Mouse (Mus musculus) lung, embryonic 14.5 days (tissue): ENCODE measurements around the gene Cfap58. TPM values are rescaled to one million over a fixed set of nuclear protein-coding genes. Genes with fewer than 3 reads are reported as not detected.

Source experiments
- ATAC-seq: fragments of 200-750 bp; cut with Nextera tagmentation; 2 replicates; pipeline ENCODE4 v1.8.0; 2017; ENCODE audit warnings: mild to moderate bottlenecking, moderate TSS enrichment, moderate library complexity; ENCODE audit not compliant: insufficient read depth
- DNase-seq: peaks from one replicate; pipeline ENCODE4 v3.0.0-alpha.2; 2015
- H3K27ac ChIP-seq: fragments of 300-500 bp; sonication (generic); 2 replicates; pipeline ENCODE4 v1.5.1; 2014; ENCODE audit warnings: low read depth, mild to moderate bottlenecking, moderate library complexity
- H3K27me3 ChIP-seq: fragments of 300-500 bp; sonication (generic); 2 replicates; pipeline ENCODE4 v1.6.1; 2014; ENCODE audit warnings: low read length, control low read depth; ENCODE audit not compliant: insufficient read depth
- H3K36me3 ChIP-seq: fragments of 300-500 bp; sonication (generic); 2 replicates; pipeline ENCODE4 v1.6.1; 2014; ENCODE audit warnings: control low read depth; ENCODE audit not compliant: insufficient read depth
- H3K4me1 ChIP-seq: fragments of 300-500 bp; sonication (generic); 2 replicates; pipeline ENCODE4 v1.6.1; 2014; ENCODE audit warnings: antibody characterized with exemption, control low read depth; ENCODE audit not compliant: insufficient read depth
- H3K4me2 ChIP-seq: fragments of 300-500 bp; sonication (generic); 2 replicates; pipeline ENCODE4 v1.6.1; 2014; ENCODE audit warnings: mild to moderate bottlenecking
- H3K4me3 ChIP-seq: fragments of 300-500 bp; sonication (generic); 2 replicates; pipeline ENCODE4 v1.5.1; 2014; ENCODE audit warnings: low read depth, low read length
- H3K9ac ChIP-seq: fragments of 300-500 bp; sonication (generic); 2 replicates; pipeline ENCODE4 v1.6.1; 2014
- H3K9me3 ChIP-seq: fragments of 300-500 bp; sonication (generic); 2 replicates; pipeline ENCODE4 v1.6.1; 2016; ENCODE audit warnings: low read depth, low read length, control low read depth
- CTCF ChIP-seq: IDR thresholded peaks from 2 replicates; pipeline ENCODE4 v1.5.1; 2016; ENCODE audit warnings: antibody characterized with exemption, low read depth
- WGBS: fragments of 180-500 bp; shearing (Covaris S2); extraction: QIAGEN DNeasy Blood & Tissue Kit; methylation state at CpG from one replicate; pipeline ENCODE4 v1.1.7; 2014; 5-methylcytosine and 5-hydroxymethylcytosine counted together
- polyA plus RNA-seq: library from polyadenylated mRNA; unstranded; fragments of >200 nt; fragmentation: Nextera tagmentation; extraction: Ambion mirVana; gene quantifications from 2 replicates; pipeline ENCODE4 v1.2.1, GENCODE M21; 2014

Gene Cfap58
- polyA plus RNA-seq, 1 experiment from 2014 or later: not detected

DNA sequence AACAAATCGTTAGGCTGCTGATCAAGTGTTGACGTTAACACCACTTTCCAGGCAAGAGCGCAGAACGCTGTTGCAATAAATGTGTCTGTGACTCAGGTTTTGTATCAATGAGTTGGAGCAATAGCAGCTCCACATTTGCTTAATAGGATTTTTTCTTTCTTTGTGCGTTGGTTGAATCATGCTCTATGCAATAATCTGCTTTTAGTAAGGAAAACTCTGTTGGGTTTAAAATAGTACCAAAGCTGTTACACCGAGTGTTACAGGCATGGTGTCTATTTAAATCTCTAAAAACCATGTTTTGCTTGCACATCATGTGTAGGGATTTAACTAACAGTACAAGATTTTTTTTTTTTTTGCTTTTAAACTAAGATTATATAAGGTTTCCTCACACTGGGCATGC, 1.9 kb downstream of the Cfap58 start:
- Histone ChIP-seq H3K4me1 (no peaks in the 10 kb centered on the region), H3K27me3 (0 out of 2 replicates have a peak, but pooled peaks cover 6% of the 10 kb centered on the region), H3K36me3 (no peaks in the 10 kb centered on the region), H3K9ac (no peak overlapping the region), H3K27ac (no peak overlapping the region), H3K4me3 (no peak overlapping the region), H3K9me3 (no peaks in the 10 kb centered on the region), H3K4me2 (no peak overlapping the region)
- 66% methylated on average over 6 of the region's 6 CpGs for WGBS
- no peak for DNase-seq
- ATAC-seq: no peak
- TF ChIP-seq CTCF: no peak

DNA sequence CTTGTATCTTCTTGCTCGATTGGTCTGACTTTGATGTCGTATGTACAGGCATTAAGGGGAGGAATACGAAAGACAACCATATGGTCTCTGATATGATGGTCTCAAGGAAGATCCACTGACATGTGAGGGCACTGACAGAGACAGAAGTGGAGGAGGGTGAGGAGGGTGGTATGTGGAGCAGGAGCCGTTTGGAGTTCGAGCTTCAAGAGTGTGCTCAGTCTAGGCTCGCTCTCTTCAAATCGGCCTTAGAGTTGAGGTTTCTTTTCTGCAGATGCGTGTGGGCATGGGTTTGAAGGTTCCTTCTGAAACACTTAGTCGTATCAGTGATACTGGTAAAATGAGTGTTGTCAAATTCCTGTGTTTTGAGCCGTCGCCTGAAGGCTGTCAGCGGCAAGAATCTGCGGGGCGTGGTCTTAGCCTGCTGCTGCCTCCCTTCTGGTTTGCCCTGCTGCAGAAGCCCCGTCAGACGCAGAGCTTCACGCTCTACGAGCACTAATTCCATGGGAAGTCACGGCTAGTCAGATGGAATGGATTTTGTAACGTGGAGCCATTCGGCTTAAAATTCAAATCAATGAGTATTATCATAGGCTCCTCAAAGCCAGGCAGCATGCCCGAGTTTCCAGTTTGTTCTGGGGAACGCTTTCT, 9.5 kb downstream of the Cfap58 start:
- Histone ChIP-seq H3K9me3 (no peaks in the 10 kb centered on the region), H3K9ac (no peak overlapping the region), H3K4me2 (peak overlapping the region; percentile 43), H3K4me1 (no peaks in the 10 kb centered on the region), H3K27ac (no peak overlapping the region), H3K4me3 (no peak overlapping the region), H3K27me3 (no peaks in the 10 kb centered on the region), H3K36me3 (no peaks in the 10 kb centered on the region)
- DNase-seq: peak; percentile 72
- TF ChIP-seq CTCF: no peak
- 38% methylated on average over 23 of the region's 23 CpGs for WGBS
- ATAC-seq: peak; percentile 38; the same call in 1 of the 2 replicates

DNA sequence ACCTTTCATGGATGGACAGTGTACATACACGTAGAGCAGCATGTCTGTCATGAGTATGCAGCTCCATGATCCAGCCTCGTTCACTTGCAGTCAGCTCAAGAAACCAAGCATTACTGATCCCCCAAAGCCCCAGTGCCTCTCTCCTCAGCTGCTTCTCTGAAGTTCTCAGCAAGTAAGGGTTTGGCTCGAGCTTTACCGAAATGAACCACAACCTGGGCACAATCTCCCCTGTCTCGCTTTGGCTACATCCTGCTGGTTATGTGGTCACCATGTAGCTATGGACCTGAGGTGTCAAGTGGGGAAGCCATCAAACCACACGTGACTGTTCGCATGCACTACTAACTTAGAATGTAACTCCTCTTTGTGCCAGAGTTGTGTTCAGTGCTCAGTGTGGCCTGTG, 13.5 kb downstream of the Cfap58 start:
- ATAC-seq: no peak
- Histone ChIP-seq H3K36me3 (no peaks in the 10 kb centered on the region), H3K4me1 (no peaks in the 10 kb centered on the region), H3K9ac (no peak overlapping the region), H3K27ac (no peak overlapping the region), H3K27me3 (no peaks in the 10 kb centered on the region), H3K9me3 (no peaks in the 10 kb centered on the region), H3K4me2 (no peak overlapping the region), H3K4me3 (no peak overlapping the region)
- DNase-seq: no peak
- TF ChIP-seq CTCF: no peak
- WGBS: 87% methylated on average over 7 of the region's 7 CpGs

DNA sequence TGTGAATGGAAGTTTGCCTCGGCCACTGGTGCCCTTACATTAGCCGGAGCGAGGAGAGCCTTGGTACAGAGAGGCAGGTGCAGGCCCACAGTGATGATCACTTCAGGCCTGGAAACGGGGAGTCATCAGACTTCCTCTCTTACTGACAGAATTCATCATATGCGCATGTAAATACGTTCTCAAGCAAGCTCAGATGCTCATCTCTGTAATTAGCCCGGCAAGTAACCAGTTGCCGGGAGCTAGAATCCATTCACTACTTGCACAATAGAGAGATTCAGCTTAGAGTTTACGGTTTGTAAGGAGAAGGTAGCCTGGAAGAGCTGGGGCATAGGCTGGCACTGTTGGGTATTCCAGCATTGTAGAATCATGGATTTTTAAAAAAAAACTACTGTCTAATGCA, 15.7 kb downstream of the Cfap58 start:
- Histone ChIP-seq H3K4me1 (no peaks in the 10 kb centered on the region), H3K27ac (no peak overlapping the region), H3K9me3 (no peaks in the 10 kb centered on the region), H3K4me2 (no peak overlapping the region), H3K4me3 (no peak overlapping the region), H3K27me3 (no peaks in the 10 kb centered on the region), H3K36me3 (no peaks in the 10 kb centered on the region), H3K9ac (no peak overlapping the region)
- DNase-seq (no peak), ATAC-seq (no peak)
- no peak for TF ChIP-seq CTCF
- WGBS: 88% methylated on average over 9 of the region's 9 CpGs

DNA sequence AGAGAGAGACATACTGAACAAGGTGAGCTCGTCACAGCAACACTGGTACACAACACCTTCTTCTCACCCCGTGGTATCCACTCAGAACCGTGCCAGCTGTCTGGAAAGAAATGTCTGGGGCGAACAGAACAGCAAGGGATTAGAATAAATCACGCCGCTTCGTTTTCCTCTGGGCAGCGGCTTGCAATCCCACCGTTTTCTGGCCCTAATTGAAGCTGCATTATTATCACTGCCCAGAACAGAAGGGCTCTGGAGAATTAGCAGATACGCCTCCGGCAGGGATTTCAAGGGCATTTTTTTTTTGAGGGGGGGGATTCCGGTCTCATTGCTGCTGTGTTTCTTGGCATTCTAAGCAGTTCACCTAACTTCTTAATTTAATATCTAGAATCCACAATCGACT, 20.7 kb downstream of the Cfap58 start:
- Histone ChIP-seq H3K27me3 (no peaks in the 10 kb centered on the region), H3K4me3 (no peak overlapping the region), H3K4me2 (no peak overlapping the region), H3K4me1 (no peaks in the 10 kb centered on the region), H3K9me3 (no peaks in the 10 kb centered on the region), H3K27ac (no peak overlapping the region), H3K36me3 (no peaks in the 10 kb centered on the region), H3K9ac (no peak overlapping the region)
- no peak for TF ChIP-seq CTCF
- ATAC-seq: no peak
- no peak for DNase-seq
- WGBS: 81% methylated on average over 13 of the region's 13 CpGs

DNA sequence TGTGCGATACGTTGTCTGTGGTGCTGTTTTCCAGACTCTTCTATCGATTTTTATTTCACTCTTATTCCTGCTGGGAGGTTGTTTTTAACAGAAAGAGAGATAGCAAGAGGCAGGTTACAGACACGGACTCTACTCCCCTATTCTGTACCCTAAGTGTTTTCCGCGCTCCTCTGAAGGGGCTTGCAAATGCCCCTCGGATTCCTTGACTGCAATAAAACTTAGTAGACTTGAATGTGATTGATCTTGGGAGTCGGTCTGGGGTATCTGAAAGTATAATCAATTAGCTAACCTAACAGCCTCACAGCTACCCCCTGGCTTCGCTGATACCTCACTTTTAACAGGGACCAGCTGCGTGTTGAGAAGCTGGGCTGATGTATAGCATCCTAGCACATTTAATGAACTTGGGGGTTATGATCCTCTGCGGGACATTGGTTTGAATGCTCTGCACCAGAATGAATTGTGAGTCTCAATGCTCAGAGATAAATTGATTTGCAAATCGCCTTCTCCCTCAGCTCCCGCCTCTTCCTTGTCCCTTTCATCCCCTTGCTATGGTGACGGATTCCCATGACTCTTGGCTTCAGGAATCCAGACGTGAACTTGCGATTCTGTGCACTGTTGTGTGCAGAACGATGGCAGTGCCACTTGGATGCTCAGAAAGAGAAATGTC, 31.7 kb downstream of the Cfap58 start:
- Histone ChIP-seq H3K4me2 (no peak overlapping the region), H3K27ac (no peak overlapping the region), H3K4me3 (no peak overlapping the region), H3K27me3 (no peaks in the 10 kb centered on the region), H3K9me3 (no peaks in the 10 kb centered on the region), H3K9ac (no peak overlapping the region), H3K36me3 (no peaks in the 10 kb centered on the region), H3K4me1 (no peaks in the 10 kb centered on the region; the same call in 1 of the 2 replicates)
- 57% methylated on average over 17 of the region's 17 CpGs for WGBS
- no peak for TF ChIP-seq CTCF
- no peak for ATAC-seq
- no peak for DNase-seq

DNA sequence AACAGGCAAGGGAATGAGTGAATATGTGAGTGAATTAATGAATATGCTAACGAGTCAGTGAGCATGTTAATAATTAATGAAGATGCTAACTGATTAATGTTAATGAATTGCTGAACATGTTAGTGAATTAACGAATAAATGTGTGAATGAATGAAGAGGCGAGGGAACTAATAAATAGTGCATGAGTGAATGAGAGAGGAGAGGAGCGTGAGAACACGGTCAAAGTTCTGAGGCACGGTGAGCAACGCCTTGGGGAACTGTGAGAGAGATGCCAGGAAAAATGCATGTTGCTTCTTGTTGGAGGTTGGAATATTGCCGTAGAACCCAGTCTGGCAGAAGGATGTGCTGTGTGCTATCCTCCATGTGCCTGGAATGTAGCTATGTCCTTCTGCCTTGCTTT, 33.6 kb downstream of the Cfap58 start:
- no peaks in the 10 kb centered on the region for H3K36me3 ChIP-seq
- 87% methylated on average over 8 of the region's 8 CpGs for WGBS
- H3K4me3 ChIP-seq: no peak overlapping the region
- no peak overlapping the region for H3K9ac ChIP-seq
- no peak overlapping the region for H3K4me2 ChIP-seq
- no peak for DNase-seq
- H3K4me1 ChIP-seq: no peaks in the 10 kb centered on the region; the same call in 1 of the 2 replicates
- H3K27ac ChIP-seq: no peak overlapping the region
- no peak for ATAC-seq
- TF ChIP-seq CTCF: no peak
- no peaks in the 10 kb centered on the region for H3K9me3 ChIP-seq
- no peaks in the 10 kb centered on the region for H3K27me3 ChIP-seq
